Mouse (Mus musculus) heart, postnatal 14 days (tissue): ENCODE measurements around the gene Lipc. TPM values are rescaled to one million over a fixed set of nuclear protein-coding genes. Genes with fewer than 3 reads are reported as not detected.

Source experiments
- DNase-seq, 2 experiments: peaks; one replicate each; pipeline ENCODE4 v3.0.0; 2021 to 2022
- intact Hi-C: fragments of 180-260 bp; cut with DNase I; formaldehyde crosslinking; loops from one replicate; pipeline ENCODE4 v1.15.1; 2025
- total RNA-seq, 2 experiments: library from RNA; stranded (reverse); gene quantifications; 2 replicates each; pipeline ENCODE4 v1.2.3; 2021

The Lipc gene
- total RNA-seq, 2 experiments from 2014 or later: 0.36 TPM; not detected in 1

DNA sequence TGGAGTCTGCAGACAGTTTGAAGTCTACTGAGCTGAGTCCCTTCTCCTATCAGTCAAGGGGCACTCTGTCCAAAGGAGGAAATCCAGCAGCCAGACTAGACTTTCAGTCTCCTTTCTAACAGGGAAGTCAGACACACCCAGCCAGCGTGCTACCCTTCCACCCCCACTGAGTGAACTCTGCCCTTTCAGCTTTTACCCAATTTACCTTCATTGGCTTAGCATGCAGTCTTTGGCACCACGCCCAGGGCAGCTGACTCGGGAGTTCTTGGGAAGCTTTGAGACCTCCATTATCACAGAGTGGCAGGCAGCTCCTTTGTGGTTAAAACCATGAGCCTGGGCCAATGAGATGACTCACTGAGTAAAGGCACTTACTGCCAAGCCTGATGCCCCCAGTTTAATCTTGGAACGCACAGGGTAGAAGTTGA lies 117.3 kb downstream of the Lipc start:
- intact Hi-C loops: no loop called here

DNA sequence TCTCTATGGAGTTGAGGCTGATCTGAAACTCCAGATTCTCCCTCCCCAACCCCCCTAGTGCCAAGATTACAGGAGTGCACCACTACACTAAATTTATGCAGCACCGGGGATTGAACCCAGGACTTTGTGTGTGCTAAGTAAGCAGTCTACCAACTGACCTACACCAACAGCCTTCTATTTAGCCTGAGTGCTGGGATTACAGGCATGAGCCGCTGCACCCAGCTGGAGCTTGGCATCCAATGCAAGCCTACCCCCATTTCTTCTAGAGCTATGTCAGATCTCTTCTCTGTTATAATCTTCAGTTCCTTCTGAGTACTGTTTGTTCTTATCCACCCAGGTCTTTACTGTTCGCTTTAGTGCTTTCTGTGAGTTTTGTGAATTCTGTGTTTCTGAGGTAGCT lies 117.8 kb downstream of the Lipc start:
- no peak for DNase-seq
- intact Hi-C loops: no loop called here

More for the DNA sequence above, 117.3 kb downstream of the Lipc start:
- peak; percentile 69 to 75 for DNase-seq

GRCm38 (mm10) chr9:70833111-70833908 lies 118.7 kb downstream of the Lipc start:
- intact Hi-C loops: no loop called here

DNA sequence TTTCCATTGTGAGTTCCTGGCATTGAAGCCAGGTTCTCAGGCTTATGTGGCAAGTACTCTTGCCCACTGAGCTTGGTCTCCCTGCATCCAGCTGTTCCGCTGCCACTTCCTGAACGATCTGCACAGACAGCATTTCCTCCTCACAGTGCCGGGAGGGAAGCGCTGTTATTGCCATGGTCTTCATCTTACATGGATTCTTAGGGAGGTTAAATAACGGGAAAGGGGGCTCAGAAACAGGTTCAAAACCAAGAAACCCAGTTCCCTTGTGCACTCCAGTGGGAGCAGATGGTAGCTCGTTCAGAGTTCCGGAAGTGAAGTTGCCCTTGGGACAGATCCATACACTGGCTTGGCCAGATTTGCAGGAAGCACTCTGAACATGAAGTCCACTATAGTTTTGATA lies 119.8 kb downstream of the Lipc start:
- no peak for DNase-seq
- intact Hi-C loops: no loop called here

More at GRCm38 (mm10) chr9:70833111-70833908, 118.7 kb downstream of the Lipc start:
- no peak for DNase-seq

GRCm38 (mm10) chr9:70830844-70831529 lies 121.0 kb downstream of the Lipc start:
- DNase-seq: no peak
- intact Hi-C loops: no loop called here

DNA sequence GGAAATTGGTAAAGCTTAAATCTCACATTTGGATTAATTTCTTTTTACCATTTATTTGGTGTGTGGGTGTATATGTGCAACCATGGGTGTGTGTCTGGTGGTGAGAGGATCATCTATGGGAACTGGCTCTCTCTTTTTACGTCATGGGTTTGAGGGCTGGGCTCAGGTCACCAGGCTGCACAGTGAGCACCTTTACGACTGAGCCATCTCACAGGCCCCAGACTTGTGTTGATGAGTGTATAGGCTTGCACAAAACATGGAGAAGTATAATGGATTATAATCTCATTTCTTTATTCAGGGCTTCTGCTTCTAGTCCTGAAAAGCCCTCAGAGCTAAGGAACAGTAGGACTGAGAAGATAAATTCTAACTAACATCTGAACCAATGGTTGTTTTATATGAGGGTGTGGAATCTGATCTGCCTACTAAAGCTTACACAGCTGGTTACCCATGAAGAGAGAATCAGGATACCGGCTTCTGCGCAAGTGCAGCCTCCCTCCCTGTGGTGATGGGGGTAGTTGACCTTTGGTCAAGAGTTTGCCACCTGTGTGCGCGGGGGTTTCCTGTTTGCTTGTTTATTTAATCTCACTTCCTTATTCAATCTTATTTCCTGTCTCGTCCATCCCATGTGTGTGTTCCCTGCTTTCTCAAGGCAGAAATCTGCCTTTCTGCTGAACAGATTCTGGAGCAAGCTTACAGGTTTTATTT lies 122.1 kb downstream of the Lipc start:
- DNase-seq: no peak

DNA sequence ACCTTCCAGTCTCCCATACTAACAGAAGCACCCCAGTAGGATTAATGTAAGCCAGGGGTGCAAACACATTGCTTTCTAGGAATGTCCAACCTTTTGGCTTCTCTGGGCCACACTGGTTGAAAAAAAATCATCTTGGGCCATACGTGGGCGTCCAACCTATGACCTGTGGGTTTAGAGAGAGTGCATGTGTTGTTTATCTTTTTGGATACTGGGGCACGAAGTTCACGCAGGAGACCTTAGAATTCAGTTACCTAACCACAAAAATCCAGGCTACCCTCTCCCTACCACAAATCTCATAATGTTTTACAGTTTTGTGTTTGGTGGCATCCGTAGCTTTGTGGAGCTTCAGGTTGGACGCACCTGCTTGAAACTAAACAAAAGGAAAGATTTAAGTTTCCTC lies 124.1 kb downstream of the Lipc start:
- DNase-seq: no peak
- intact Hi-C loops: no loop called here

More for the DNA sequence above, 122.1 kb downstream of the Lipc start:
- intact Hi-C loops: no loop called here

- intact Hi-C loops: no loop called here
- DNase-seq: no peak
Observed at GRCm38 (mm10) chr9:70824103-70824502, 127.9 kb downstream of the Lipc start.

DNA sequence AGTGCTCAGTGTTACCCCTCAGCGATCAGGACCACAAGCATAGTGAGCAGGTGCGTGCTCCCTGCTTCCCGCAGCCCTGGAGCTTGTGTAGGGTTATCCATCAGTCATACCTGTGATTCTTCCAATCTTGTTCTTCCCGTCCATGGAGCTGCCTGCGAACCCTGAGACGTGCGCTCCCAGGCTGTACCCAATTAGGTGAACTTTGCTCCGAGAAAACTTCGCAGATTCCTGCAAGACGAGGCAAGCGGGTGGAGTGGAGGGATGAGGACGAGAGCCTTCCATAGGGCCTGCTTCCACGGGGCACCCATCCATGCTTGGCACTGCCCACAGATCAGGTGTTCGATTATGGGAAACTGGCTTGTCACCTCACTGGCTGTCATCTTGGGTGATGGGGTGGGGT lies 133.3 kb downstream of the Lipc start:
- intact Hi-C loops: no loop called here

DNA sequence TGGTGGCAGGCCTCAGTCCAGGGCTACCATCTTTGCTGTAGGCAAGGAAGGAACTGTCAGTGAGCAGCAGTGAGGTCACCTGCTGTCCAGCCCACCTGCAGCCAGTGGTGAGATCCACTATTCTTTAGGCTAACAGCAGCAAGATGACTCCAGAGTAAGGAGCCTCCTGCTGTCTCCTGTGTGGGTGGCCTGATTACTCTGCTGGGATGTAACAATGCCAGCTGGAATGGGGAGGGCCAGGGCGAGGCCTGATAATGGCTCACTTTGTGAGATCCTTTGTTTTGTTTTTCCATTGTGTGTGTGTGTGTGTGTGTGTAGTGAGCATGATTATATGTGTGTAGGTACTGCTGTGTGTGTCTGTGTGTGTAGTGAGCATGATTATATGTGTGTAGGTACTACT lies 134.6 kb downstream of the Lipc start:
- intact Hi-C loops: no loop called here
- DNase-seq: no peak

More for the DNA sequence above, 133.3 kb downstream of the Lipc start:
- no peak for DNase-seq

DNA sequence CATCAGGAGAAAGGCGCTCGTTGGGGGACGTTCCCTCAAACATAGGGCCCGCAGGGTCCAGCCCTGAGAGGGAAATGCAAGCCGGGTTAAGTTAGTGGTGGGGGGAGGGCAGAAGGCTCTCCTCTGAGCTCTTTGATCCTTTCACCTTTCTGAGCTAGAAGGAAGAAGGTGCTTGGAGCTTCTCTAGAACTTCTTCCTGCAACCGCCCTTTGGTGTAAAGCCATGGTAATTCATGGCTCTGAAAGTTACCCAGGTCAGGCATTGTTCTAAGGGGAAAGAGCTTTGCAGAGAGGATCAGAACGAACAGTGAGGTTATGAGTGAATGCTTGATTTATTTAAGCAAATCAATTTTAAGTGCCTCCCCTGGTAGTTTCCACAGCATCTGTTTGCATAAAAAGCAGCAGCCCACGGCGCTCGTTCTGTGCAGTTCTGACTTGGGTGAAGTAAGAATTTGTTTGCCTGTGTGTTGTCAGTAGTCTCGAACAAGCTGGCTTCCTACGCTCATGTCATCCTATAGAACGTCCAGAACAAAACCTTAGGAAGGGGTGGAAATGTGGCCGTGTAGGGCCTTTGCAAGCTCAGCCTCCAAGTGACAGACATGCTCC lies 135.2 kb downstream of the Lipc start:
- intact Hi-C loops: no loop called here
- no peak for DNase-seq

DNA sequence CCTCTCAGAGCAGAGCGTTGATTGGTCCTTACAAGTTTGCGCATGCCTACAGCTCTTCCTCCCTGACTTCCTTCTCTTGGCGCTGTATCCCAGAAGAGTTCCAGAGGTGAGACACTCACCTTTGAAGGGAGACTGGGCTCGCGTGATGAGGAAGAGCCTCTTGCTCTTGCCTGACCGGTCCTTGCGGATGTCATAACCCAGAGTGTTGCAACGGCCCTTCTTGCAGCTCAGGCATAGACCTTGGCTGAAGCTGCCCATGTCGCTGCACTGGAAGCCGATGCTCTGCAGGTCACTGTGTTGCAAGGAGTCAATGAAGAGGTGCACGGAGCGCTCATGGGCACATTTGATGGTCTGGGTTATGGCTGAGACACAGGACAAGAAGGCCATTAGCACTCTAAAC lies 139.5 kb downstream of the Lipc start:
- no peak for DNase-seq
- intact Hi-C loops: no loop called here

DNA sequence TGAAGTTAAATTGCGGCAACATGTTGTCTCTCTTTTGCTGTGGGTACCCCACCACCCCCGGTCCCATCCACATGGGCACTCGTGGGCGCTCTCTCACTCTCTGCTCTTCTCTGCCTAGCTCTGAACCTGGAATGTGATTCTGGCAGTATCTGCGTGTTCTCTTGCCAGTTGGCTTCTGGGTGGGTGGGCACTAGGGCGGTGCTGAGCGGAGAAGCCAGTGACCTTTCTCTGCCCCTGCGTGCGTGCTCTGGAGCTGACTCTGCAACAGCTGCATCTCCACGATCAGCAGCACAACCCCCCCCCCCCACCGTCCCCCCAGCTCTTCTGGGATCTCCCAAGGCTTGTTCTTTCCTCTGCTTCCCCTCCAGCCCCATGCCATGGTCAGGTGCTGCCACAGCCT lies 144.3 kb downstream of the Lipc start:
- intact Hi-C loops: no loop called here
- DNase-seq: peak; percentile 19 to 61

DNA sequence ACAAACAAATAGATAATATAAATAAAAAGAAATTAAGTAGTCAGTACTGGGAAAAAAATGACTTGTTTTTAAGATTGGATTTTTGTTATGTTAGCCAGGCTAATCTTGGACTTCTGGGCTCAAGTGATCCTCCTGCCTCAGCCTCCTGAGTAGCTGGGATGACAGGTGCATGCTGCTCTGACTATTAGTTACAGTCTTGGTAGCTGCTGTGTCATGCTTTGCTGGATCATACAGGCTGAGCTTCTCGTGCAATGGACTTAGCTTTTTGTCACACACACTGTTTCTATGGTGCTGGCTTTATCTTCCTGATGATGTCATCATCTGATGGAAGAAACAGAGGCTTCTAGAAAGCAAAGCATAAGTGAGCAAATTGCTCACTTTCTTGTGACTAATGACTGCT lies 146.0 kb downstream of the Lipc start:
- DNase-seq: no peak
- intact Hi-C loops: no loop called here

DNA sequence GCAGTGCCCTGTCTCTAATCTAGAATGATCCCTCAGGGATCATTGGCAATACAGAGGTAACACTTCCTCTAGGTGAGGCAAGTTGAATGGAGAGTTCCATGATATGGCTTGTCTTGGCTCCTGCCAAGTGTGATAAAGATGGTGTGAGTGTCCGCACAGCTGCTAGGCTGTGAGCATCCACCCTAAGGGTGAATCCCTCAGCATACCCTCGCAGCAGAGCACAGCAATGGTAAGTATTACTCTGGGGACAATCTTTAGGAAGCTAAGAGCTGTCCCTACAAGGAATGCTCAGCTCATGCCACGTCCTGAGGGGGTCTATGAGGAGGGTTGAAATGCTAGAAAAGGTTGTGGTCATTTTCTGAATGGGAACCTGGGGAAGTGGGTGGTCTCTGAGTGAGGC lies 149.2 kb downstream of the Lipc start:
- intact Hi-C loops: no loop called here
- no peak for DNase-seq

DNA sequence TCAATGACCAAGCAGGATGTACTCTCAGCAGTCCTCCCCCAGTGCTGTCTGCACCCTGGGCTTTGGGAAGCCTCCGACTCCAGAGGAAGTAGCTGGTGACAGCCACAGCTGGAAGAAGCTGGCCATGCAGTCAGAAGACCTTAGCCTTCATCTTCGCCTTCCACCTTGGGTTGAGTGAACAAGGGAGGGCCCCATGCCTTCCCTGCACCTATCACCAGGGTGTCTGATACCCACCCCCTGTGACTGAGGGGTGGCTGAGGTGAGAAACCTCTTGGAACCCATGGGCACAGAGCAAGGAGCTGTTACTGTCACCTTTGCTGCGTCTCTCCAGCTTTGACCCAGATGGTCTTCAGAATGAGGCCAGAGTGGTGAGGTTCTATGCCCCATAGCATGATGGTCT lies 150.3 kb downstream of the Lipc start:
- no peak for DNase-seq
- intact Hi-C loops: no loop called here

GRCm38 (mm10) chr9:70800588-70801315 lies 151.3 kb downstream of the Lipc start:
- intact Hi-C loops: no loop called here
- no peak for DNase-seq

DNA sequence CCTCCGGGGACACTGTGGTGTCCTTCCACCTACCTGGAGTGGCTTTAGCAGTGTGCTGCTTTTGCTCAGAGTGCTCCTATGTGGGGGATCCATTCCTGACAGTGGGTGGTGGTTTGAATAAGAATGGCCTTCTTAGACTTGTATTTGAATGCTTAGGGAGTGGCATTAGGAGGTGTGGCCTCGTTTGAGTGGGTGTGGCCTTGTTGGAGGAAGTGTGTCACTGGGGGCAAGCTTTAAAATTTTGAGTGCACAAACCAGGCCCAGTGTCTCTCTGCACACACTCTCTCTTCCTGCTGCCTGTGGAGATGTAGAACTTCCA lies 156.6 kb downstream of the Lipc start:
- intact Hi-C loops: no loop called here

DNA sequence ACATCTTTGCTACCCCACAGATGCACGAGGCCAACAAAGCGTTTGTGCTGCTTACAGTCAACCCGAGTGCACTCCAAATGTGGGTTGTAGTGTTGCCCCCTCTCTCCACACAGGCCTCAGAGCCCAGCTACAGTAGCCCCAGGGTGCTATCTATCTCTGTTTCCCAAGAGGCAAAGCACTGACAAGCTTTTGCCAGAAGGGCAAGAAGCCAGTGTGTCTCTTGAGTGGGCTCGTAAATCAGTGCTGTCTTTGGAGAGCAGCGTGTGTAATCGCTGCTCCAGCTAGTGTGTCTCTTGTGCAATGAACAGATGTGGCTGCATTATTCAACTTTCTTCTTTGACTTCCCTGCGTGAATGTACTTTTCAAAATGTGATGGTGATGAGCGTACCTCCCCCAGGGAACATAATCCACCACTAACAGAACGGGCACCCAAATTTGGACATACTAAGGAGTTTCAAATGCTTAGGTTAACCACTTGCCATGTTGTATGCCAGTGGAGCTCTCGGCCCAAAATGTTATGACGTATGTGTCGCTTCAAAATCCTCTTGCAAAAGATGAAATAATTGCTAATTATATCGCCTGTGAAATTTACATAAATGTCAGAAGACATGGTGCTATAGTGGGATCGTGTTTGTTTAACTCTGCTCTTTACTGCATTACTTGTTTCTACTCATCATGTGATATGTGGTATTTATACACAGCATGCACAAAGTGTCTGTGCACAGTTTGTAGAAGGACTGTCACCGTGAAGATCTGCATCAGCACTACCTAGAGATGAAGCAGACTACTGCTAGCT lies 157.2 kb downstream of the Lipc start:
- DNase-seq: peak; percentile 14 to 33
- intact Hi-C loops: no loop called here

More for the DNA sequence above, 156.6 kb downstream of the Lipc start:
- DNase-seq: no peak

DNA sequence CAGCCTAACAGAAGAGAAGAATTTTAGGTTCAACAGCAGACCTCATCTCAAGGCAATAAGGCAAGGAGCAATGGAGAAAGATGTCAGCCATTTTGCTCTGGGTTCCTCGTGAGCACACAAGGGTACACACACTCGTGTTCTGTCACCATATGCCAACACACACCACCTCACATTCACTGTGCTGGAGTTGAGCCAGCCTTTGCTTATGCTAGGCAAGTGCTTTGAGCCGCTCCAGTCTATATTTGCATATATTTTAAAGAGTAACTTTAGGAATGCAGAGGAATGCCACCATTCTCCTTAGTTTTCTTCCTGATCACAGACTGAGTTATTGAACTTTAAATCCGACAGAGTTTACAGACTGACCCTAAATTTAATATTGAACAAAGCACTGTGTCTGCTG lies 161.4 kb downstream of the Lipc start:
- intact Hi-C loops: no loop called here
- no peak for DNase-seq
